Mouse (Mus musculus) E14TG2a.4 (cell line): ENCODE results near the gene Rem2.

ENCODE experiments used
- CTCF ChIP-seq: conservative IDR thresholded peaks from 2 replicates; pipeline ENCODE4 v1.5.1; 2014; ENCODE audit warnings: low read length
- POU5F1 ChIP-seq: IDR thresholded peaks from 2 replicates; pipeline ENCODE4 v1.6.1; 2014; ENCODE audit warnings: low read length, borderline replicate concordance

GRCm38 (mm10) chr14:54516710-54517310 lies 40.9 kb downstream of the Rem2 start:
- TF ChIP-seq CTCF (no peak), POU5F1 (no peak)
